Mouse (Mus musculus): ENCODE data around the gene Cela1. TPM values are rescaled to one million over a fixed set of nuclear protein-coding genes. Genes with fewer than 3 reads are reported as not detected.

Cela1 gene
- polyA plus RNA-seq (2014; fragmentation: Illumina TruSeq; extraction: RNeasy Lipid Tissue Mini Kit (QIAGEN cat#74804)): 1.0 TPM

GRCm38 (mm10) chr15:100687430-100687971, at the start of gene Cela1:
Gene Cela1, minus strand, starts transcription at chr15:100687921.

GRCm38 (mm10) chr15:100729281-100729985, 41.7 kb upstream of the Cela1 start, which contains the start of gene Galnt6:
Gene Galnt6, minus strand, starts transcription at chr15:100729376.

GRCm38 (mm10) chr15:100669337-100669736, 18.4 kb downstream of the Cela1 start, which contains the start of gene Bin2:
Gene Bin2, minus strand, starts transcription at chr15:100669553.

GRCm38 (mm10) chr15:100636700-100637501, 50.8 kb downstream of the Cela1 start, which contains the start of gene Smagp:
Gene Smagp, minus strand, starts transcription at chr15:100636940.

Other genes starting within 250 kb of the Cela1 start
- 20.9 TPM for gene Letmd1, start 218.9 kb downstream of the Cela1 start, polyA plus RNA-seq (2014; fragmentation: Illumina TruSeq; extraction: RNeasy Lipid Tissue Mini Kit (QIAGEN cat#74804))
- gene Csrnp2, start 192.4 kb downstream of the Cela1 start, polyA plus RNA-seq (2014; fragmentation: Illumina TruSeq; extraction: RNeasy Lipid Tissue Mini Kit (QIAGEN cat#74804)): 6.5 TPM
- gene Tfcp2, start 135.9 kb downstream of the Cela1 start, polyA plus RNA-seq (2014; fragmentation: Illumina TruSeq; extraction: RNeasy Lipid Tissue Mini Kit (QIAGEN cat#74804)): 8.3 TPM
- gene Pou6f1, start 87.9 kb downstream of the Cela1 start, polyA plus RNA-seq (2014; fragmentation: Illumina TruSeq; extraction: RNeasy Lipid Tissue Mini Kit (QIAGEN cat#74804)): 3.8 TPM
- gene Dazap2, start 72.6 kb downstream of the Cela1 start, polyA plus RNA-seq (2014; fragmentation: Illumina TruSeq; extraction: RNeasy Lipid Tissue Mini Kit (QIAGEN cat#74804)): 205 TPM
- not detected for gene Smagp, start 51.0 kb downstream of the Cela1 start, polyA plus RNA-seq (2014; fragmentation: Illumina TruSeq; extraction: RNeasy Lipid Tissue Mini Kit (QIAGEN cat#74804))
- gene Bin2, start 18.4 kb downstream of the Cela1 start, polyA plus RNA-seq (2014; fragmentation: Illumina TruSeq; extraction: RNeasy Lipid Tissue Mini Kit (QIAGEN cat#74804)): 1.1 TPM
- gene Galnt6, start 41.5 kb upstream of the Cela1 start, polyA plus RNA-seq (2014; fragmentation: Illumina TruSeq; extraction: RNeasy Lipid Tissue Mini Kit (QIAGEN cat#74804)): 0.88 TPM
- gene Slc4a8, start 73.8 kb upstream of the Cela1 start, polyA plus RNA-seq (2014; fragmentation: Illumina TruSeq; extraction: RNeasy Lipid Tissue Mini Kit (QIAGEN cat#74804)): 10.7 TPM
- gene Scn8a, start 181.9 kb upstream of the Cela1 start, polyA plus RNA-seq (2014; fragmentation: Illumina TruSeq; extraction: RNeasy Lipid Tissue Mini Kit (QIAGEN cat#74804)): 2.0 TPM

All from ovary, adult 10 weeks (tissue).